Comparison of ENCODE assay signal across 8 mouse cellular contexts in the genomic region with DNA sequence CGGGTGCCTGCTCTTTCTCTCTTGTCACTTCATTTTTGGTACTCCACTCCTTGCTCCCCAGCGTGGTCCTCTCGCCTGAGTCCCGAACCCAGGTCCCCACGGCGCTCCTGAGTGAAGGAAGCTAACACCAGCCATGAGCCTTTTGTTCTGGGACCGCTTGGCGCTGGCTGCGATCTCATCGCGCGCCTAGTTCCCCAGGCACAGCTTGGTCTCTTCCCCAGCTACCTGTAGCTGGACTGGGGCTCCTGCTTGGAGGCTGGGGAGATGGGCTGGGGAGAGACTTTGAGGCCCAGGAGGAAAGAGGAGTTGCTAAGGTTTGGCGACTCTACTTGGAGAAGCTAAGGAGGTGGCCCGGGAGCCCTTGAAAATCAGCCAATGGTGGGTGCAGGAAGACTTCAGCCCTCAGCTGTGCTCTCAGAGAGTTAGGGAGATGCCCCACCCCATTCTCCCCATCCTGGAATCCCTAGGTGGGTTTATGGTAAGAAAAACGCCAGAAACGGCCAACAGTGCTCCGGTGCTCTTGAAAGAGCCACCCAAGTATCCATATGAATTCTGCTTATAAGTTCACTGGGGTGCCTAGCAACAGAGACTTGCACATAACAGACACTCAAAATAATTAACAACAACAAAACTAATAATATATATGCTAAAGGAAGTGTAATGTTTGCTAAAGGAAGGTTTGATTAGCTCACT. TPM values are rescaled to one million over a fixed set of nuclear protein-coding genes. Genes with fewer than 3 reads are reported as not detected.
A peak's percentile ranks its signal among the peaks of the same experiment; 100 is the strongest.
DNase-seq lines count a peak whose midpoint lies in the region; ATAC-seq lines count a peak whose summit lies in the region.

No protein-coding gene starts in this region.

- no peak; the same call in 1 of the 2 replicates for ATAC-seq in cerebellum, adult (ENCODE audit: insufficient number of reproducible peaks, low FRiP score, low TSS enrichment)
- ATAC-seq in forebrain, embryonic 14.5 days, result peak; percentile 19; the same call in 1 of the 2 replicates
- ATAC-seq in liver, embryonic 16.5 days (ENCODE audit: low read depth), result no peak
- no peak for ATAC-seq in inflammation-experienced regulatory T-cells, adult 6 months

- WGBS in forebrain, embryonic 14.5 days, result 4% methylated on average over 17 of the region's 17 CpGs
- 12% methylated on average over 17 of the region's 17 CpGs for WGBS in liver, embryonic 16.5 days (ENCODE audit: insufficient replicate concordance)

- peak overlapping the region; percentile 95 for H3K9ac ChIP-seq in forebrain, embryonic 14.5 days (ENCODE audit: low read length)
- H3K9ac ChIP-seq in liver, embryonic 16.5 days (ENCODE audit: low read depth, low read length), result no peak overlapping the region

- H3K4me1 ChIP-seq in forebrain, embryonic 14.5 days (ENCODE audit: control insufficient read depth, insufficient read depth, low read length), result peaks cover 37% of the 10 kb centered on the region
- no peaks in the 10 kb centered on the region for H3K4me1 ChIP-seq in liver, embryonic 16.5 days (ENCODE audit: control insufficient read depth, low read depth, low read length)

- no peaks in the 10 kb centered on the region for H3K9me3 ChIP-seq in forebrain, embryonic 14.5 days (replicated peaks; ENCODE audit: control insufficient read depth, low read length)
- H3K9me3 ChIP-seq in liver, embryonic 16.5 days (replicated peaks; ENCODE audit: control insufficient read depth, low read length), result no peaks in the 10 kb centered on the region

- H3K4me3 ChIP-seq in forebrain, embryonic 14.5 days (ENCODE audit: low read depth, low read length), result peak overlapping the region; percentile 76
- peak overlapping the region; percentile 50 for H3K4me3 ChIP-seq in liver, embryonic 16.5 days (ENCODE audit: low read depth, low read length)

- no peaks in the 10 kb centered on the region for H3K27me3 ChIP-seq in forebrain, embryonic 14.5 days (replicated peaks; ENCODE audit: control insufficient read depth, insufficient read depth, low read length)
- peaks cover 58% of the 10 kb centered on the region for H3K27me3 ChIP-seq in liver, embryonic 16.5 days (ENCODE audit: control insufficient read depth, insufficient read depth, low read depth, low read length)

- no peaks in the 10 kb centered on the region for H3K36me3 ChIP-seq in forebrain, embryonic 14.5 days (ENCODE audit: control insufficient read depth, insufficient read depth, low read length)
- no peaks in the 10 kb centered on the region for H3K36me3 ChIP-seq in liver, embryonic 16.5 days (ENCODE audit: control insufficient read depth, insufficient read depth)

- peak; percentile 70 for DNase-seq in cerebellum, adult 9-11 months
- peak; percentile 3 for DNase-seq in 3134 (ENCODE audit: extremely low read depth, insufficient read length, low spot score)
- DNase-seq in forebrain, embryonic 14.5 days (ENCODE audit: low spot score), result peak; percentile 52
- no peak for DNase-seq in testis, postnatal 10 days (ENCODE audit: low spot score)
- DNase-seq in Muller cell, postnatal 12 days (ENCODE audit: inconsistent ontology term), result no peak

- peak overlapping the region; percentile 57 for H3K4me2 ChIP-seq in forebrain, embryonic 14.5 days (ENCODE audit: low read length)
- H3K4me2 ChIP-seq in liver, embryonic 16.5 days (ENCODE audit: low read depth, low read length), result peak overlapping the region; percentile 59

- peak overlapping the region; percentile 94 for H3K27ac ChIP-seq in forebrain, embryonic 14.5 days (ENCODE audit: low read depth, low read length)
- no peak overlapping the region for H3K27ac ChIP-seq in liver, embryonic 16.5 days (ENCODE audit: low read length)

RNA-seq across cellular contexts. Expression of a gene that starts 2.8 kb away (rescaled TPM):
- polyA plus RNA-seq in forebrain, embryonic 14.5 days (2014; fragmentation: Nextera tagmentation; extraction: Ambion mirVana), result 39.5 and 58.9 TPM in 2 replicates
- polyA plus RNA-seq in liver, embryonic 16.5 days (2015; fragmentation: Nextera tagmentation; extraction: Ambion mirVana), result not detected in 2 replicates
- not detected for polyA plus RNA-seq in inflammation-experienced regulatory T-cells, adult 6 months (2017; shearing (Covaris generic))

RNA-seq across cellular contexts. Expression of a gene that starts 52.6 kb away (rescaled TPM):
- 24.5 and 28.3 TPM in 2 replicates for polyA plus RNA-seq in forebrain, embryonic 14.5 days (2014; fragmentation: Nextera tagmentation; extraction: Ambion mirVana)
- 1.3 and 1.5 TPM in 2 replicates for polyA plus RNA-seq in liver, embryonic 16.5 days (2015; fragmentation: Nextera tagmentation; extraction: Ambion mirVana)
- polyA plus RNA-seq in inflammation-experienced regulatory T-cells, adult 6 months (2017; shearing (Covaris generic)), result 1 to 10 TPM; 1.0 to 1.6 (median 1.3) TPM

Comparison
In these comparisons a context has a peak if more than half of its experiments do, and no peak if none do; other contexts are left out.
1. DNase-seq: peak in cerebellum, adult 9-11 months (single experiment), 3134 (single experiment) and forebrain, embryonic 14.5 days (single experiment); none in testis, postnatal 10 days (single experiment) and Muller cell, postnatal 12 days (single experiment).
2. RNA of a gene that starts 2.8 kb away (polyA plus RNA-seq): 39.5 to 58.9 TPM in forebrain, embryonic 14.5 days; not detected in liver, embryonic 16.5 days and not detected in inflammation-experienced regulatory T-cells, adult 6 months; every median in the first group is over 10 times any median in the second.